Mouse (Mus musculus) stomach, postnatal 0 days (tissue): ENCODE results near the gene Snx1.

Experiments
- CTCF ChIP-seq: IDR thresholded peaks from 2 replicates; pipeline ENCODE4 v1.5.1; 2016; ENCODE audit warnings: antibody characterized with exemption, low read depth, mild to moderate bottlenecking, moderate library complexity
- EP300 ChIP-seq: optimal IDR thresholded peaks from 2 replicates; pipeline ENCODE3; 2016; ENCODE audit warnings: antibody characterized with exemption

GRCm38 (mm10) chr9:66110611-66111379 is 15.6 kb downstream of the Snx1 start:
- TF ChIP-seq CTCF, result no peak
- no peak for TF ChIP-seq EP300
